Comparison of ENCODE assay signal across 23 mouse cellular contexts in genomic region chr4:132460225-132460624, GRCm38 (mm10).
"Had no signal": no experiment of that assay in that cellular context is flagged by ENCODE, and none has a peak within 500 bp of the region (broad histone marks: within the 10 kb centered on the region; RNA-seq: fewer than 3 reads in every experiment).

No protein-coding gene starts in this region.

- H3K9me3 ChIP-seq: heart, embryonic 13.5 days; heart, embryonic 15.5 days; hindbrain, embryonic 13.5 days; hindbrain, embryonic 15.5 days; limb, embryonic 10.5 days; limb, embryonic 12.5 days; liver, embryonic 13.5 days; liver, embryonic 15.5 days had no signal

- H3K4me3 ChIP-seq: heart, adult 2 months; heart, embryonic 13.5 days; heart, embryonic 15.5 days; hindbrain, embryonic 13.5 days; hindbrain, embryonic 15.5 days; layer of hippocampus, adult 2 months; left cerebral cortex, adult 2 months; limb, embryonic 10.5 days; limb, embryonic 12.5 days; liver, embryonic 13.5 days; liver, embryonic 15.5 days had no signal

- H3K27ac ChIP-seq: heart, adult 2 months; heart, embryonic 13.5 days; heart, embryonic 15.5 days; hindbrain, embryonic 13.5 days; hindbrain, embryonic 15.5 days; hindbrain, postnatal 0 days; layer of hippocampus, adult 2 months; left cerebral cortex, adult 2 months; limb, embryonic 10.5 days; limb, embryonic 12.5 days; liver, embryonic 13.5 days; liver, embryonic 15.5 days had no signal

- DNase-seq: gastrocnemius, postnatal 14 days; gastrocnemius, postnatal 36 days; heart, adult 11 months; heart, adult 2 months; heart, postnatal 14 days; heart, postnatal 36 days; kidney, adult 11 months; kidney, adult 8-10 months; kidney, postnatal 10 days; kidney, postnatal 25 days; kidney, postnatal 4 days; liver; liver, embryonic 13.5 days had no signal

- H3K9ac ChIP-seq: heart, embryonic 13.5 days; heart, embryonic 15.5 days; hindbrain, embryonic 13.5 days; hindbrain, embryonic 15.5 days; limb, embryonic 12.5 days; liver, embryonic 13.5 days; liver, embryonic 15.5 days had no signal

- H3K27me3 ChIP-seq: heart, embryonic 13.5 days; heart, embryonic 15.5 days; hindbrain, embryonic 13.5 days; hindbrain, embryonic 15.5 days; limb, embryonic 12.5 days; liver, embryonic 13.5 days; liver, embryonic 15.5 days had no signal
